Mouse (Mus musculus): ENCODE results near the gene Cdkn2aip.

Cdkn2aip gene

DNA sequence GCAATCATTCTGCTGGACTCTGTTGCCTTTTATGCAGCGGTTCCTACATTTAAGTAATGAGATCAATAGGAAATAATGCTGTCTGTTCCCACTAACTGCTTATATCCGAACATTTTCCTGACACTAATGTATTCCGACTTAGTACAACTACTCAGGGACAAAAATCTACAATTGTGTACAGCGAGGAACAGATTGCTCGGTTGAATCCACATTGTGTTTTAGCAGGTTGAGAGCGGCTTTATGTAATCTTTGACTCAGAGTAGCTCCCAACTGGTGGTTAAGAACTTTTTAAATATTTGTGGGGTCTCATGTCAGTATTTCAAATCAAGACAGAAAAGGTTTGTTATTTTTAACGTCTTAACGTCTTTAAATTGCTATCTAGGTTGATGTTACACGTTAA, 29.7 kb downstream of the Cdkn2aip start:
- Histone ChIP-seq H3K27me3 (ENCODE audit: control insufficient read depth, insufficient read depth, low read length, poor library complexity, severe bottlenecking) (no peaks in the 10 kb centered on the region), H3K36me3 (ENCODE audit: control insufficient read depth, insufficient read depth, low read length, poor library complexity, severe bottlenecking) (0 out of 2 replicates have a peak, but pooled peaks cover 1% of the 10 kb centered on the region)
- DNase-seq (ENCODE audit: low read depth, low spot score), result no peak

- no peak for DNase-seq (ENCODE audit: low read depth, low spot score)
- Histone ChIP-seq H3K27me3 (ENCODE audit: control insufficient read depth, insufficient read depth, low read length, poor library complexity, severe bottlenecking) (no peaks in the 10 kb centered on the region), H3K36me3 (ENCODE audit: control insufficient read depth, insufficient read depth, low read length, poor library complexity, severe bottlenecking) (0 out of 2 replicates have a peak, but pooled peaks cover 1% of the 10 kb centered on the region)
These were observed 33.4 kb downstream of the Cdkn2aip start for GRCm38 (mm10) chr8:47680306-47680705.

- DNase-seq (ENCODE audit: low read depth, low spot score), result peak; percentile 22
- H3K27me3 ChIP-seq (ENCODE audit: control insufficient read depth, insufficient read depth, low read length, poor library complexity, severe bottlenecking), result no peaks in the 10 kb centered on the region
- 0 out of 2 replicates have a peak, but pooled peaks cover 1% of the 10 kb centered on the region for H3K36me3 ChIP-seq (ENCODE audit: control insufficient read depth, insufficient read depth, low read length, poor library complexity, severe bottlenecking)
These were observed 34.1 kb downstream of the Cdkn2aip start for GRCm38 (mm10) chr8:47679603-47680002.

DNA sequence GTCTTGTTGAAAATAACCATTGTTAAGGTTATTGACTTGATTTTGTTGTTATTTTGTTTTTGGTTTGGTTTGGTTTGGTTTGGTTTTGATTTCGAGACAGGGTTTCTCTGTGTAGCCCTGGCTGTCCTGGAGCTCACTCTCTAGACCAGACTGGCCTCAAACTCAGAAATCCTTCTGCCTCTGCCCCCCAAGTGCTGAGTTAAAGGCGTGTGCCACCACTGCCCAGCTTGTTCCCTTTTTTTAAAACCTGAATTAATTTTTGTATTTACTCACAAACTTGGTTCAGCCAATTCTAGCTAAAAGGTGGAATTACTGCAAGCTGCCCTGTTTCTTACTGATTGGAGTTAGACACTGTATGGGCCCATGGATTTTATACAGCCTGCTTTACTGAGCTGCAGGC, 37.1 kb downstream of the Cdkn2aip start:
- H3K27me3 ChIP-seq (ENCODE audit: control insufficient read depth, insufficient read depth, low read length, poor library complexity, severe bottlenecking), result no peaks in the 10 kb centered on the region
- 0 out of 2 replicates have a peak, but pooled peaks cover 1% of the 10 kb centered on the region for H3K36me3 ChIP-seq (ENCODE audit: control insufficient read depth, insufficient read depth, low read length, poor library complexity, severe bottlenecking)
- DNase-seq (ENCODE audit: low read depth, low spot score), result no peak

GRCm38 (mm10) chr8:47676224-47676623, 37.5 kb downstream of the Cdkn2aip start:
- no peak for DNase-seq (ENCODE audit: low read depth, low spot score)
- 0 out of 2 replicates have a peak, but pooled peaks cover 1% of the 10 kb centered on the region for H3K36me3 ChIP-seq (ENCODE audit: control insufficient read depth, insufficient read depth, low read length, poor library complexity, severe bottlenecking)

GRCm38 (mm10) chr8:47675786-47676185, 37.9 kb downstream of the Cdkn2aip start:
- Histone ChIP-seq H3K27me3 (ENCODE audit: control insufficient read depth, insufficient read depth, low read length, poor library complexity, severe bottlenecking) (no peaks in the 10 kb centered on the region), H3K36me3 (ENCODE audit: control insufficient read depth, insufficient read depth, low read length, poor library complexity, severe bottlenecking) (0 out of 2 replicates have a peak, but pooled peaks cover 1% of the 10 kb centered on the region)
- peak; percentile 80 for DNase-seq (ENCODE audit: low read depth, low spot score)

More at GRCm38 (mm10) chr8:47676224-47676623, 37.5 kb downstream of the Cdkn2aip start:
- no peaks in the 10 kb centered on the region for H3K27me3 ChIP-seq (ENCODE audit: control insufficient read depth, insufficient read depth, low read length, poor library complexity, severe bottlenecking)

DNA sequence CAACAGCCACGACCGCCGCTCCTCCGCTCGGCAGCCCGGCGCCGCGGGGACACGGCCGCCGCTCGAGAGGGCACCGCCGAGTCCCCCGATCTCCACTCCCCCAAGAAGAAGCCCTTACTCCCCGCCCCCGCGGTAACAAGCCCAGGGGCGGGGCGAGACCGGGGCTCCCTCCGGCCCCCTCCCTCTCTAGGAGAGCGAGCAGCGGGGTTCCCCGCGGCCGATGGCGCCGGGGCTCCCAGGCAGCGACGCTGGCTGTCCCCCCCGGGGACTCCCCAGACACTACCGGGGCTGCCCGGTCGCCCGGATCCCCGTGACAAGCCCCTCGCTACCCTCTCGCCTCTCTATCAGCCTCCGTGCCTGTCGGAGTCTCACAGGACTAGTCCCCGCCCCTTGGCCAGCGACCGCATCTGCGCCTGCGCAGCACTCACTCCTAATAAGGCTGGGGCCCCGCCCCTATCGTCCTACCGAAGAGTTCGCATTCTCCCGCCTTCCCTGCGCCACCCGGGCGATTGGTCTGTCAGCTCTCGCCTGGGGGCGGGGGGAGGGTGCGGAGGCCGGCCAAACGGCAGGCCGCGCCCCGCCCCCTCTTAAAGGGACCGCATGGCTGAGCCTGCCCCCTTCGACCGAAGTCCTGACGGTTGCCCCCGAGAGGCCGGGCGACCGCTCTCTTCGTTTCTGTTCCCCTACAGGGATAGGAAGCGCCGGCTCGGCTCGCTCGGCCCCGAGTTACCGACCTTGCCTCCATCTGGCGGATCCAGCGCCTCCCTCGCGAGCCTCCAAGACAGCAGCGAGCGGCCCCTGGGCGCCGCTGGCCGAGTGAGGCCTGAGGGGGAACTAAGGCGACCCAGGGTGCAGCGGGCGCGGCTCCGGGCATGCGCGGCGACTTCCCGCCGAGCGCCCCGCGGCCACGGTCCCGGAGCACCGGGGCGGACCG, 38.7 kb downstream of the Cdkn2aip start, which contains the start of gene Ing2:
TSS of gene Ing2 (minus strand) at position 780 of the 934 bp plus-strand sequence.
- H3K27me3 ChIP-seq (ENCODE audit: control insufficient read depth, insufficient read depth, low read length, poor library complexity, severe bottlenecking), result no peaks in the 10 kb centered on the region
- H3K36me3 ChIP-seq (ENCODE audit: control insufficient read depth, insufficient read depth, low read length, poor library complexity, severe bottlenecking), result 0 out of 2 replicates have a peak, but pooled peaks cover 1% of the 10 kb centered on the region
- DNase-seq (ENCODE audit: low read depth, low spot score), result peak; percentile 100

- Histone ChIP-seq H3K27me3 (ENCODE audit: control insufficient read depth, insufficient read depth, low read length, poor library complexity, severe bottlenecking) (no peaks in the 10 kb centered on the region), H3K36me3 (ENCODE audit: control insufficient read depth, insufficient read depth, low read length, poor library complexity, severe bottlenecking) (no peaks in the 10 kb centered on the region)
- DNase-seq (ENCODE audit: low read depth, low spot score), result peak; percentile 48
These were observed 39.5 kb downstream of the Cdkn2aip start for GRCm38 (mm10) chr8:47674140-47674776.

DNA sequence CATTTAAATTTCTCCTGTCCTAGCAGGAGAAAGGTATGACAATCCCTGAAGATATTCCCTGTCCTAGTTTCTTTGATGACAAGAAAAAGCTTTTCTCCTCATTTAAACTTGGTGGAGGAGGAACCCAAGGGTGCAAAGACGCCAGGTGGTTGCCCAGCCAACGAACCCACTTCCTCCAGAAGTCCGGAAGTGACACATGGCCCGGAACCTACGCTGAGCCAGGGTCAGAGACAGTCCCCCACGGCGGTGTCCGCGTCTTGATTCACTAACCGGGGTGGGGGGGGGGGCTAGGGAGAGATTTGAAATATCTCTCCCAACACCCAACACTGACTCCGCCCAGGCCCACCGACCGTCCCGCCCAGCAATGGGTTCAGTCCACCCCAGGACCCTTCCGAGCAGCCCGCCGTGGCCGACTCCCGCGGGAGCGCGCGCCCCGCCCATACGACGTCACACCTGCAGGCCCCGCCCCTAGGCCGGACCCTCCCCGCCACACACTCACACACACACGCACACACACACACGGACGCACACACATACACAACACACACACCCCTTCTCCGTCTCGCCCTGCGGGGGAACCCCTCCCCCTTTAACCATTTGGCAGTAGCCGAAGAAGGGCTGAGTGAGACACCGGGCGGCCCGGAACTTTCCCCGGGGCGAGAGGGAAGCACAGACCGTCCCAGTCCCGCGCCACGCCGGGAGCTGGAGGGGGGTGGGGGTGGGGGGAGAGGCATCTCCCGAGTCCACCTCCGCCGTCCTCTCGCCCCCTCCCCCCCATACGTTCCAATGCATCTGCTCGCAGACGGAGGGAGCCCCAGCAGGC, 40.2 kb downstream of the Cdkn2aip start:
- peak; percentile 92 for DNase-seq (ENCODE audit: low read depth, low spot score)
- Histone ChIP-seq H3K36me3 (ENCODE audit: control insufficient read depth, insufficient read depth, low read length, poor library complexity, severe bottlenecking) (no peaks in the 10 kb centered on the region), H3K27me3 (ENCODE audit: control insufficient read depth, insufficient read depth, low read length, poor library complexity, severe bottlenecking) (no peaks in the 10 kb centered on the region)

GRCm38 (mm10) chr8:47664231-47664785, 49.4 kb downstream of the Cdkn2aip start:
- no peak for DNase-seq (ENCODE audit: low read depth, low spot score)
- H3K27me3 ChIP-seq (ENCODE audit: control insufficient read depth, insufficient read depth, low read length, poor library complexity, severe bottlenecking), result no peaks in the 10 kb centered on the region
- H3K36me3 ChIP-seq (ENCODE audit: control insufficient read depth, insufficient read depth, low read length, poor library complexity, severe bottlenecking), result 0 out of 2 replicates have a peak, but pooled peaks cover 1% of the 10 kb centered on the region

DNA sequence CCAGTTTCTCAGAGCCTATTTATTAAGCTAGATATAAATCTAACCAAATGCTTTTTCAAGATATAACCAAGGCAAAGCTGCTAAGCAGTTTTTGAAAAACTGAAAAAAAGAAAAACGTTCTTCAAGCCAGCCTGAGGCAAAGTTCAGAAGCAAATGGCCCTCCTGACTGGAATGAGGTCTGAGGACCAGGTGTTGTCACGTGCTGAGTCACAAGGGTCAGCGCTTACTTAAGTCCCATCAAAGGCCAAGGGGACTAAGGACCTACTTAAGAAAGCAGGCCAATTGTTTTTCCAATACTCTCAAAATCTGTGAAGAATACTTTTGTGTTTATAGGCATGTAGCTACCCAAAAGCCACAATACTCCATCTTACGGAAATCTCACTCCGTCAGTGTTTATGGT, 50.5 kb downstream of the Cdkn2aip start:
- DNase-seq (ENCODE audit: low read depth, low spot score), result no peak
- Histone ChIP-seq H3K27me3 (ENCODE audit: control insufficient read depth, insufficient read depth, low read length, poor library complexity, severe bottlenecking) (no peaks in the 10 kb centered on the region), H3K36me3 (ENCODE audit: control insufficient read depth, insufficient read depth, low read length, poor library complexity, severe bottlenecking) (0 out of 2 replicates have a peak, but pooled peaks cover 1% of the 10 kb centered on the region)

GRCm38 (mm10) chr8:47662716-47663115, 51.0 kb downstream of the Cdkn2aip start:
- H3K36me3 ChIP-seq (ENCODE audit: control insufficient read depth, insufficient read depth, low read length, poor library complexity, severe bottlenecking), result 0 out of 2 replicates have a peak, but pooled peaks cover 1% of the 10 kb centered on the region
- H3K27me3 ChIP-seq (ENCODE audit: control insufficient read depth, insufficient read depth, low read length, poor library complexity, severe bottlenecking), result no peaks in the 10 kb centered on the region
- no peak for DNase-seq (ENCODE audit: low read depth, low spot score)

DNA sequence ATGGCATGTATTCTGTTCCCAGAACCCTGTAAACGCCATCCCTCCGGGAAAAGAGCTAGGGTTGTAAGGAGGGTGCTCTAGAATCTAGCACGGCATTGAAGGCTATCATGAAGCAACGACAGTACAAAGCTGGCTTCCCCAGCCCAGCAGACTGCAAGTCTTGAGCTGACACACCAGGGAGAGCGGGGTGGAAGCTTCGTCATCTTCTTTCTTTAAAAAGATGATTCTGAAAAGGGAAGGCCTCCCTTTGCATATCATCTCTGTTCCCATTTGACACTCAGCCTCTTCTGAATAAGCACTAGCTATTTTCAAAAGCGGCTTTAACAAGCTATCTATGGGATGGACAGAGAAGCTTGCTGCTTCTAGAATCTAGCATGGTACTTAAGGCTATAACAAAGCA, 53.3 kb downstream of the Cdkn2aip start:
- no peaks in the 10 kb centered on the region for H3K27me3 ChIP-seq (ENCODE audit: control insufficient read depth, insufficient read depth, low read length, poor library complexity, severe bottlenecking)
- no peaks in the 10 kb centered on the region; the same call in 1 of the 2 replicates for H3K36me3 ChIP-seq (ENCODE audit: control insufficient read depth, insufficient read depth, low read length, poor library complexity, severe bottlenecking)
- no peak for DNase-seq (ENCODE audit: low read depth, low spot score)

DNA sequence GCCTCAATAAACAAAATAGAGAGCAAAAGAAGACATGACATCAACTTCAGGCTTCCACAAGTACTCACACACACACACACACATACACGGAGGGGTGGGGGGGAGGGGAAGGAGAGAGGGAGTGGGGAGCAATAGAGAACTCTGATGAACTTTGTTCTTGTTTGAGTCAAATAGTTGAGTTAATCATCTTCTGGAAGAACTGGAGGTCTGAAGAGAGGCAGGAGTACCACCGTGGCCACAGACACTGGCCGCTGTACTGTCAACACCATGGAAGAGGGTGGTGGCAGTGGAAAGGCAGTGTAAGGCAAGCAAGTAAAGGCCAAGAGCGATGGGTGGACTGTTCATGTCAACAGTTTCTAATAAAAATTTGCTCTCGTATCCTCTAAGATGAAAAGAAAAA, 54.3 kb downstream of the Cdkn2aip start:
- Histone ChIP-seq H3K36me3 (ENCODE audit: control insufficient read depth, insufficient read depth, low read length, poor library complexity, severe bottlenecking) (no peaks in the 10 kb centered on the region; the same call in 1 of the 2 replicates), H3K27me3 (ENCODE audit: control insufficient read depth, insufficient read depth, low read length, poor library complexity, severe bottlenecking) (no peaks in the 10 kb centered on the region)
- no peak for DNase-seq (ENCODE audit: low read depth, low spot score)
